Mouse (Mus musculus) layer of hippocampus, postnatal 36 days (tissue): ENCODE measurements at regions not wholly inside any gene's neighbourhood (a gene's known extent, or its start where the extent isn't known, plus 50 kb on each side); places are given as distances from the start of the nearest gene placed in this dataset.

Experiments
- DNase-seq, 2 experiments: peaks; one replicate each; pipeline ENCODE4 v3.0.0; 2022

DNA sequence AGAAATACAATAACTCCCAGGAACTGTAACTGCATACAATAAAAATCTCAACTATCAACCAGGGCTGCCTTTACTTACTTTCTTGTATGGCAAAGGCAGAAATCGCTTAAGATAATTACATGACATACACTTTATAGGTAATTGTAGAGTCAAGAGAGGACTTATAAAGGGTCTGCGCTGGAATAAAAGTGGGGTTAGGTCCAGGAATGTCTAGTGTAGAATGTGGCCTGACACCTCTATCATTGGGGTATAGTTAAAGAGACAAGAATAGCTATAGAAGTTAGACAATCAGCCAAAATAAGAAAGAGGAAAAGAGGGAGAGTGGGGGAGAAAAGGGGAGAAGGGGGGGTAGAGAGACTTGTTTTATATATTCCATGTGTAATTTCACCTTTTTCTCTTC lies 144.8 kb upstream of the Gimd1 start:
- no peak for DNase-seq

DNA sequence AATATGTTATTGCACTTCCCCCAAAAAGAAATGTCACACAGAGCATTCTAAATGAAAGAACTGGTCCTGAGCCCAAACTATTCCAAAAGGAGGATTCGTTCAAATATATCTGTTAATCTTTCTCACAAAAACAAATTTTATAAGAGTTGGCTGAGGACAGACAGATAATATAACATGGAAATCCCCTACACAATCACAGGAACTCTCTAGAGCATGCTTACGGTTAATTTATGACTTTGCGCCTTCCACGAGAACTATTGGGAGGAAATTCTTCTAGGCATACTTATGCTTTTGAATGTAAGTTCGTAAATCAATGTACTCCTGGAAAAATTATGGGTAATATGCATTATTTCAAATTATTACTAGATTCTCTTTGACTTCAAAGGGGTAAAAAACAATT lies 144.1 kb upstream of the Gimd1 start:
- DNase-seq = no peak

- peak; percentile 23 to 36 for DNase-seq
These were observed 123.5 kb upstream of the Gimd1 start for GRCm38 (mm10) chr3:132506095-132506494.

DNA sequence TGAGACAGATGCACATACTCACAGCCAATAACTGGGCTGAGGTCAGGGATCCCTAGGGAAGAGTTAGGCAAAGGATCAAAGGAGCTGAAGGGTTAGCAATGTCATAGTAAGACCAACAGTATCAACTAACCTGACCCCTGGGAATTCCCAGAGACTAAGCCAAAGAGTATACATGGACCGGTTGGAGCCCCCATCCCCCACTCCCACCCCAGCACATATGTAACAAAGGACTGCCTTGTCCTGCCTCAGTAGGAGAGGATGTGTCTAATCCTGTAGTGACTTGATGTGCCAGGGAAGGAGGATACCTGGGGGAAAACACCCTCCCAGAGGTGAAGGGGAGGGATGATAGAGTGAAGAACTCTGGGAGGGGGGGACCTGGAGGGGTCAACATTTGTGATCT lies 119.4 kb upstream of the Gimd1 start:
- DNase-seq = no peak

DNA sequence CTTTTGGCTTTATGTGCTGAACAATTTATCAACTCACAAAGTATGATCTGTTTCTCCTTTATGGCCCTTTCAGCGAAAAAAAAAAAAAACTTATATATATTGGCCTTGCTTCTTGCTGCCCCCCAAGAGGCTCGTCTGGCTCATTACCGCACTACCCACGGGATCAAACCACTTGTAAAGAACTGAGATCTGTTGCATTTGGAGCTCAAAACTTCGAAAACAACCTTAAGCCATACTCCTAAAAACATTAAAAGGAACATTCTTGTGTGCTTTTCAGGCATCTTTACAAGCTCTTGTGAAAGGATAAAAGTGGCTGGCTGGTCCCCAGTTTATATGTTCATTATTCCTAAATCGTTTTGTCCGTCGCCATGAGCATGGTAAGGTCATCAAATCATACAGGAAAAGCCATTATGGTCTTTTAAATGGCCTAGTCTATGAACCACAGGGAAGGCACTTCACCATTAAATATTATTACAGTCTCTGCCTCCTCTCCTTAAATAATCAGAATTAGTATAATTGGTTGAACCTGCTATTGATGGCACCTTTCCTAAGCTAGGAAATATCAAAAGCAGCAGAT lies 117.0 kb upstream of the Gimd1 start:
- DNase-seq = no peak

GRCm38 (mm10) chr3:132533323-132533904 lies 96.2 kb upstream of the Gimd1 start:
- no peak for DNase-seq

- no peak for DNase-seq
These were observed 89.6 kb upstream of the Gimd1 start for GRCm38 (mm10) chr3:132539780-132540658.

GRCm38 (mm10) chr3:132551238-132551808 lies 78.3 kb upstream of the Gimd1 start:
- DNase-seq = no peak

- DNase-seq = no peak
These were observed 63.9 kb upstream of the Gimd1 start for GRCm38 (mm10) chr3:132565755-132566154.

- DNase-seq = no peak
These were observed 63.3 kb upstream of the Gimd1 start for GRCm38 (mm10) chr3:132566301-132566700.
